Mouse (Mus musculus): ENCODE measurements around the gene Ttll10. TPM values are rescaled to one million over a fixed set of nuclear protein-coding genes. Genes with fewer than 3 reads are reported as not detected.

Ttll10 gene
- 0.54 and 0.67 TPM in 2 replicates for polyA plus RNA-seq (2016; fragmentation: Nextera tagmentation; extraction: Ambion mirVana)

GRCm38 (mm10) chr4:156059261-156059660 is at the start of gene Ttll10:
Gene Ttll10, minus strand, starts transcription at chr4:156059414.
- DNase-seq (ENCODE audit: low spot score), result peak; percentile 42
- Histone ChIP-seq H3K36me3 (no peaks in the 10 kb centered on the region), H3K27ac (peak within 1 kb of the TSS; percentile 38), H3K27me3 (ENCODE audit: low read depth, poor library complexity, severe bottlenecking) (0 out of 2 replicates have a peak, but pooled peaks cover 8% of the 10 kb centered on the region), H3K4me3 (peak within 1 kb of the TSS; percentile 3; the same call in 1 of the 2 replicates), H3K9me3 (replicated peaks) (no peaks in the 10 kb centered on the region), H3K4me1 (peaks cover 19% of the 10 kb centered on the region)
- WGBS, result 27% methylated on average over 5 of the region's 5 CpGs

- Histone ChIP-seq H3K36me3 (no peaks in the 10 kb centered on the region), H3K9me3 (replicated peaks) (no peaks in the 10 kb centered on the region), H3K27me3 (ENCODE audit: low read depth, poor library complexity, severe bottlenecking) (no peaks in the 10 kb centered on the region), H3K4me3 (no peak overlapping the region), H3K4me1 (0 out of 2 replicates have a peak, but pooled peaks cover 1% of the 10 kb centered on the region), H3K27ac (no peak overlapping the region)
- DNase-seq (ENCODE audit: low spot score), result no peak
- WGBS, result 88% methylated on average over 4 of the region's 4 CpGs
These were observed 44.1 kb upstream of the Ttll10 start for GRCm38 (mm10) chr4:156103342-156103741.

DNA sequence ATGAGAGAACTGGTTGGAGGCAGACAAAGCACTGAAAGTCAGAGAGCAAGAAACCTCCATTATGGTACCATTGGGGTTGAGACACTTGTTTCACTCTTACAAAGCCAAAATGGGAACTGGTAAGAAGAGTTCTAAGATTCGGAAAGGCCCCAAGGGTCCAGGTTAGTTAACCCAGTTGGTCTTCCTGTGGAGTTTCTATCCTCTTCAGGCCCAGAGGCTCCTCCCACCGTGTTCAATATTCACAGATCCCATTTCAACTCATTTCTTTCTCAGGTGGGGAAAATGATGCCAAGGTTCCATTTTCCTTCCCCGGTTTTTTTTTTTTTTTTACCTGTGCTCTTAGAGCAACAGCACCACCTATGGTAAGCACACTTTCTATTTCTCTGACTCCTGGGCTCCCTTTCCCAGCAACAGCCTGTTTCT is 42.3 kb upstream of the Ttll10 start:
- Histone ChIP-seq H3K4me3 (no peak overlapping the region), H3K27me3 (ENCODE audit: low read depth, poor library complexity, severe bottlenecking) (no peaks in the 10 kb centered on the region)

GRCm38 (mm10) chr4:156100501-156100900 is 41.3 kb upstream of the Ttll10 start:
- no peak for DNase-seq (ENCODE audit: low spot score)
- Histone ChIP-seq H3K4me1 (peaks cover 10% of the 10 kb centered on the region), H3K4me3 (no peak overlapping the region), H3K36me3 (no peaks in the 10 kb centered on the region), H3K27ac (no peak overlapping the region), H3K27me3 (ENCODE audit: low read depth, poor library complexity, severe bottlenecking) (no peaks in the 10 kb centered on the region), H3K9me3 (replicated peaks) (no peaks in the 10 kb centered on the region)
- WGBS, result 87% methylated on average over 5 of the region's 5 CpGs

More for the DNA sequence above, 42.3 kb upstream of the Ttll10 start:
- 47% methylated on average over 3 of the region's 3 CpGs for WGBS
- H3K27ac ChIP-seq, result no peak overlapping the region
- DNase-seq (ENCODE audit: low spot score), result no peak
- no peaks in the 10 kb centered on the region for H3K36me3 ChIP-seq
- no peaks in the 10 kb centered on the region for H3K9me3 ChIP-seq (replicated peaks)
- H3K4me1 ChIP-seq, result peaks cover 10% of the 10 kb centered on the region

GRCm38 (mm10) chr4:156099427-156099826 is 40.2 kb upstream of the Ttll10 start:
- Histone ChIP-seq H3K27me3 (ENCODE audit: low read depth, poor library complexity, severe bottlenecking) (no peaks in the 10 kb centered on the region), H3K4me3 (no peak overlapping the region), H3K4me1 (peaks cover 10% of the 10 kb centered on the region), H3K27ac (no peak overlapping the region), H3K9me3 (replicated peaks) (no peaks in the 10 kb centered on the region), H3K36me3 (no peaks in the 10 kb centered on the region)
- no peak for DNase-seq (ENCODE audit: low spot score)
- WGBS, result 71% methylated on average over 6 of the region's 6 CpGs

DNA sequence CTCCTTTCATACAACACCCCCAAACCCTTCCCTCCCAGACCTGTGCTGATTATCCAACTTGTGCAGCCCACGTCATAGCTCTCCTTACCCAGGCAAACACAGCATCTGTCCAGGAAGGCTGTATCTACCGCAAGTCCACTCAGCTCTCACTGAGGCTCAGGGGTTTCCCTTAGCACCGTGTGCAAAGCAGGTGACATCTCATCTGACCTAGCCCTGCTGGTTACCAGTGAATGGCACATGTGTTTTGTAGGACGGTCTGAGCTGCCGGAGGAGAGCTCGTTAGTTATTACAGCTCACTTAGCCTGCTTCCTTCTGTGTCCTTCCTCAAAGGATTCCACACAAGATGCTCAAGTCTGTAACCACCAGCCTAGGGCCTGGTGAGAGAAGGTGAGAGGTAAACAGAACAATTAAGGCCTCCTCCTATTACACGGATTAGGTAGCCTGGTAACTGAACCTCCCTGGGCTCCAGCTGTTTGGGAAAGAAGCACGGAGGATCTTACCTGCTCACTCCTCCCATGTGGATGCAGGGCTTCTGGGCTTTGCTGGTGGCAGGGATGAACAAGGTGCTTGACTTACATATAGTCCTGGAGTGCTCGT is 38.7 kb upstream of the Ttll10 start:
- no peak overlapping the region for H3K27ac ChIP-seq
- no peak for DNase-seq (ENCODE audit: low spot score)
- H3K4me1 ChIP-seq, result peaks cover 10% of the 10 kb centered on the region
- no peak overlapping the region for H3K4me3 ChIP-seq
- H3K27me3 ChIP-seq (ENCODE audit: low read depth, poor library complexity, severe bottlenecking), result no peaks in the 10 kb centered on the region
- H3K36me3 ChIP-seq, result no peaks in the 10 kb centered on the region
- WGBS, result 58% methylated on average over 9 of the region's 9 CpGs
- H3K9me3 ChIP-seq (replicated peaks), result no peaks in the 10 kb centered on the region

GRCm38 (mm10) chr4:156096191-156096590 is 37.0 kb upstream of the Ttll10 start:
- Histone ChIP-seq H3K27me3 (ENCODE audit: low read depth, poor library complexity, severe bottlenecking) (no peaks in the 10 kb centered on the region), H3K9me3 (replicated peaks) (no peaks in the 10 kb centered on the region), H3K4me1 (peaks cover 10% of the 10 kb centered on the region), H3K27ac (no peak overlapping the region), H3K36me3 (no peaks in the 10 kb centered on the region), H3K4me3 (no peak overlapping the region)
- WGBS, result 94% methylated on average over 1 of the region's 1 CpGs
- no peak for DNase-seq (ENCODE audit: low spot score)

- Histone ChIP-seq H3K36me3 (no peaks in the 10 kb centered on the region), H3K27me3 (ENCODE audit: low read depth, poor library complexity, severe bottlenecking) (no peaks in the 10 kb centered on the region), H3K9me3 (replicated peaks) (no peaks in the 10 kb centered on the region), H3K4me1 (peaks cover 10% of the 10 kb centered on the region), H3K4me3 (no peak overlapping the region), H3K27ac (no peak overlapping the region)
- WGBS, result 86% methylated on average over 5 of the region's 5 CpGs
- no peak for DNase-seq (ENCODE audit: low spot score)
These were observed 34.5 kb upstream of the Ttll10 start for GRCm38 (mm10) chr4:156093758-156094157.

DNA sequence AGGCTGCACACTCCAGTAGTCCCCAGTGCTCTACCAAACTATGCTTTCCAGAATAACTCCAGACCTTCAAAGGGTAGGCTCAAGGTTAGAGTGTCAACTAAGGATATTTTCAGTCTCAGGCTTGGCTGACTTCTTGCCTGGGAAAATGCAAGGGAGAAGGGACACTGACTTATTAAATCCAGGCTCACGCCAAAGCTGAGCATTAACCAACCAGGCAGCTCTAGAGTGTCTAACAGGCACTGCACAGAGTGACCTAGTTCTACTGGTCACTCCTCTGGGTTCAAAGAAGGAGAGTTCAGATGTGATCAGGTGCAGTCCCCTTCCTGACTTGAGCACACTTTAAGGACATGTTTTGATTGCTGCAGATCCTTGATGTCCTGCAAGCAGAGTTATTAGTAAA is 33.6 kb upstream of the Ttll10 start:
- peaks cover 3% of the 10 kb centered on the region for H3K4me1 ChIP-seq
- H3K4me3 ChIP-seq, result no peak overlapping the region
- H3K27me3 ChIP-seq (ENCODE audit: low read depth, poor library complexity, severe bottlenecking), result no peaks in the 10 kb centered on the region
- H3K9me3 ChIP-seq (replicated peaks), result no peaks in the 10 kb centered on the region
- DNase-seq (ENCODE audit: low spot score), result no peak
- WGBS, result 90% methylated on average over 1 of the region's 1 CpGs
- no peak overlapping the region for H3K27ac ChIP-seq
- H3K36me3 ChIP-seq, result no peaks in the 10 kb centered on the region

DNA sequence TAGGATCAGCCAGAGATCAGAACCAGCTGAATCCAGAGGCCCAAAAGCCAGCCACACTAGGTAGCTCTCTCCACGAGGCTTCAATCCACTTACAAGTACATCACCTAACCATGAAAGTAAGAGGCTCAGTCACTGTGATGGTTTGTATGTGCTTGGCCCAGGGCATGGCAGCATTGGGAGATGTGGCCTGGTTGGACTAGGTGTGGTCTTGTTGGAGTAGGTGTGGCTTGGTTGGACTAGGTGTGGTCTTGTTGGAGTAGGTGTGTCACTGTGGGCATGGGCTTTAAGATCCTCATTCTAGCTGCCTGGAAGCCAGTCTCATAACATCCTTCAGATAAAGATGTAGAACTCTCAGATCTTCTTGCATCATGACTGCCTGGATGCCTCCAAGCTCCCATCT is 32.0 kb upstream of the Ttll10 start:
- WGBS, result 65% methylated on average over 1 of the region's 1 CpGs
- DNase-seq (ENCODE audit: low spot score), result no peak
- no peaks in the 10 kb centered on the region for H3K9me3 ChIP-seq (replicated peaks)
- no peaks in the 10 kb centered on the region for H3K4me1 ChIP-seq
- H3K4me3 ChIP-seq, result no peak overlapping the region
- no peaks in the 10 kb centered on the region for H3K27me3 ChIP-seq (ENCODE audit: low read depth, poor library complexity, severe bottlenecking)
- H3K27ac ChIP-seq, result no peak overlapping the region
- H3K36me3 ChIP-seq, result no peaks in the 10 kb centered on the region

GRCm38 (mm10) chr4:156087398-156088087 is 28.3 kb upstream of the Ttll10 start:
- no peak for DNase-seq (ENCODE audit: low spot score)
- 40% methylated on average over 5 of the region's 5 CpGs for WGBS
- no peak overlapping the region for H3K4me3 ChIP-seq
- H3K27me3 ChIP-seq (ENCODE audit: low read depth, poor library complexity, severe bottlenecking), result no peaks in the 10 kb centered on the region
- no peaks in the 10 kb centered on the region for H3K36me3 ChIP-seq
- no peaks in the 10 kb centered on the region for H3K4me1 ChIP-seq
- no peaks in the 10 kb centered on the region for H3K9me3 ChIP-seq (replicated peaks)
- no peak overlapping the region for H3K27ac ChIP-seq

- Histone ChIP-seq H3K36me3 (no peaks in the 10 kb centered on the region), H3K9me3 (replicated peaks) (no peaks in the 10 kb centered on the region), H3K4me1 (no peaks in the 10 kb centered on the region), H3K4me3 (no peak overlapping the region), H3K27ac (no peak overlapping the region), H3K27me3 (ENCODE audit: low read depth, poor library complexity, severe bottlenecking) (no peaks in the 10 kb centered on the region)
- DNase-seq (ENCODE audit: low spot score), result no peak
- WGBS, result 85% methylated on average over 8 of the region's 8 CpGs
These were observed 26.0 kb upstream of the Ttll10 start for GRCm38 (mm10) chr4:156085256-156085655.

GRCm38 (mm10) chr4:156084096-156084879 is 25.1 kb upstream of the Ttll10 start:
- H3K4me3 ChIP-seq, result no peak overlapping the region
- no peaks in the 10 kb centered on the region for H3K9me3 ChIP-seq (replicated peaks)
- DNase-seq (ENCODE audit: low spot score), result no peak
- WGBS, result 85% methylated on average over 9 of the region's 9 CpGs
- no peaks in the 10 kb centered on the region for H3K4me1 ChIP-seq
- no peaks in the 10 kb centered on the region for H3K27me3 ChIP-seq (ENCODE audit: low read depth, poor library complexity, severe bottlenecking)
- no peak overlapping the region for H3K27ac ChIP-seq
- no peaks in the 10 kb centered on the region for H3K36me3 ChIP-seq
